In the genomic region with DNA sequence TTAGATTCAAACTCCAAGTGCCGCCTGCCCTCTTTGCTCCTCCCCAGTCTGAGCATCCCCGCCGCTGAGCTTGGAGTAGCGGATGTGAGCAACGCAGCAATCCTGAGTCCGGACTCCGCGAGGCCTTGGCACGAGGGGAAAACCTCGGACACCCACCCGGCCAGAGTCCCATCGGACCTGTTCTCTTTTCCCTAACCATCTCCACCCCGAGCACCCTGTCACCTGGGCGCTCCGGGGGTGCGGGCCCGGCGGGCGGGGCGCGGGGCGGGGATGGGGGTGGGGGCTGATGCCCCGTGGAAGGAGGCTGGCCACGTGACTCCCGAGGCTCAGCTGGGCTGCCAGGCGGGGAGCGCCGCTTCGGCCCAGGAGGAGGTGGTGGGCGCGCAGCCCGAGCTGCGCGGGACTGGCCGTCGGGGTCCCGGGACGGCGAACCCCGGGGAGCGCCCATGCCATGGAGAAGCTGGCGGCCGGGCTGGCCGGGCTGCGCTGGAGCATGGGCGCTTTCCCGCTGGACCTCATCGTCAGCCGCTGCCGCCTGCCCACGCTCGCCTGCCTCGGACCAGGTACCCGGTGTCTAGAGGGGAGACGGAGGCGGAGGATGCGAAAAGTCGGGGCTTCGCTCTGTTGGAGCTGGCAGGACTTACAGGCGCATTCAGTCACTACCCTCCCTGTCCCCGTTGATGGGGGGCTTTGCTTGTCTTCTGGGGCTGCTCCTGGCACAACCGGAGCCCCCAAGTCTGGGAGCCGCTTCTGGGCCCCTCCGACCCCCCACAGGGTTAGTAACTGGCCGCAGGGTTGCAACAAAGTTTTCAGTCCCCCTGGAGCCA, we compare ENCODE assay signal across 7 mouse cellular contexts. TPM values are rescaled to one million over a fixed set of nuclear protein-coding genes. Genes with fewer than 3 reads are reported as not detected.
A peak's percentile ranks its signal among the peaks of the same experiment; 100 is the strongest.
DNase-seq lines count a peak whose midpoint lies in the region; ATAC-seq and TF ChIP-seq lines count a peak whose summit lies in the region.

Gene Garem2 (plus strand): TSS at position 321 of the 827 bp plus-strand sequence.

- TF ChIP-seq CTCF in lung, adult 2 months (IDR thresholded peaks at IDR 0.05; ENCODE audit: insufficient read depth, low read length), result no peak

- H3K27ac ChIP-seq in heart, embryonic 15.5 days, result no peak within 1 kb of the TSS
- H3K27ac ChIP-seq in limb, embryonic 13.5 days, result no peak within 1 kb of the TSS
- H3K27ac ChIP-seq in neural tube, embryonic 11.5 days (ENCODE audit: low read depth, low read length), result 0 out of 2 replicates have a peak within 1 kb of the TSS, but pooled peaks have one; percentile 49

- H3K9ac ChIP-seq in heart, embryonic 15.5 days, result peak within 1 kb of the TSS; percentile 28; the same call in 1 of the 2 replicates
- H3K9ac ChIP-seq in limb, embryonic 13.5 days, result peak within 1 kb of the TSS; percentile 67
- H3K9ac ChIP-seq in neural tube, embryonic 11.5 days (ENCODE audit: low read length), result peak within 1 kb of the TSS; percentile 66

- DNase-seq in lung, adult 2 months, result peak; percentile 11
- DNase-seq in lung, postnatal 25 days (ENCODE audit: low spot score), result no peak
- peak; percentile 73 for DNase-seq in embryo, embryonic 11 days
- DNase-seq in neural tube, embryonic 11.5 days (ENCODE audit: low spot score), result peak; percentile 59
- DNase-seq in gastrocnemius, postnatal 25 days, result no peak

- no peaks in the 10 kb centered on the region; the same call in 1 of the 2 replicates for H3K4me1 ChIP-seq in lung, adult 2 months (ENCODE audit: control insufficient read depth, insufficient read depth, low read length)
- H3K4me1 ChIP-seq in heart, embryonic 15.5 days (replicated peaks), result peaks cover 16% of the 10 kb centered on the region
- H3K4me1 ChIP-seq in limb, embryonic 13.5 days, result peaks cover 29% of the 10 kb centered on the region
- peaks cover 28% of the 10 kb centered on the region for H3K4me1 ChIP-seq in neural tube, embryonic 11.5 days (ENCODE audit: control insufficient read depth, insufficient read depth, low read length)

- WGBS in lung, adult 2 months, result 2% methylated on average over 65 of the region's 65 CpGs
- 1% methylated on average over 65 of the region's 65 CpGs for whole genome bisulfite sequencing in heart, embryonic 15.5 days
- WGBS in limb, embryonic 13.5 days, result under 1% methylated on average over 65 of the region's 65 CpGs
- under 1% methylated on average over 55 of the region's 65 CpGs for WGBS in neural tube, embryonic 11.5 days

- no peak within 1 kb of the TSS for H3K4me3 ChIP-seq in lung, adult 2 months (replicated peaks; ENCODE audit: extremely low read depth, low read depth, low read length)
- peak within 1 kb of the TSS; percentile 55 for H3K4me3 ChIP-seq in heart, embryonic 15.5 days
- peak within 1 kb of the TSS; percentile 55 for H3K4me3 ChIP-seq in limb, embryonic 13.5 days
- H3K4me3 ChIP-seq in neural tube, embryonic 11.5 days (ENCODE audit: low read depth, low read length), result peak within 1 kb of the TSS; percentile 53

- no peak for TF ChIP-seq POLR2A in lung, adult 2 months (IDR thresholded peaks at IDR 0.05; ENCODE audit: borderline replicate concordance, extremely low read depth, low read depth, low read length)

- H3K36me3 ChIP-seq in heart, embryonic 15.5 days, result no peaks in the 10 kb centered on the region
- H3K36me3 ChIP-seq in limb, embryonic 13.5 days, result no peaks in the 10 kb centered on the region
- H3K36me3 ChIP-seq in neural tube, embryonic 11.5 days (ENCODE audit: control insufficient read depth, insufficient read depth, low read length), result no peaks in the 10 kb centered on the region

- no peak for ATAC-seq in heart, embryonic 15.5 days (replicated peaks; ENCODE audit: insufficient number of reproducible peaks, insufficient read depth, low FRiP score, low read depth)
- ATAC-seq in limb, embryonic 13.5 days (ENCODE audit: low FRiP score, low read depth), result peak; percentile 66
- ATAC-seq in neural tube, embryonic 11.5 days (ENCODE audit: insufficient read depth, low FRiP score, low TSS enrichment), result peak; percentile 48

- H3K9me3 ChIP-seq in heart, embryonic 15.5 days (replicated peaks), result no peaks in the 10 kb centered on the region
- no peaks in the 10 kb centered on the region for H3K9me3 ChIP-seq in limb, embryonic 13.5 days
- no peaks in the 10 kb centered on the region for H3K9me3 ChIP-seq in neural tube, embryonic 11.5 days (ENCODE audit: control insufficient read depth, low read length)

- peaks cover 78% of the 10 kb centered on the region for H3K27me3 ChIP-seq in heart, embryonic 15.5 days
- H3K27me3 ChIP-seq in limb, embryonic 13.5 days, result peaks cover 74% of the 10 kb centered on the region
- peaks cover 18% of the 10 kb centered on the region for H3K27me3 ChIP-seq in neural tube, embryonic 11.5 days (ENCODE audit: control insufficient read depth, insufficient read depth, low read length)

- H3K4me2 ChIP-seq in heart, embryonic 15.5 days, result peak within 1 kb of the TSS; percentile 92
- peak within 1 kb of the TSS; percentile 95 for H3K4me2 ChIP-seq in limb, embryonic 13.5 days (replicated peaks)
- H3K4me2 ChIP-seq in neural tube, embryonic 11.5 days (ENCODE audit: low read depth), result peak within 1 kb of the TSS; percentile 88

RNA-seq across cellular contexts. Expression of gene Garem2, which starts in this region (rescaled TPM):
- 0.09 and 0.15 TPM in 2 replicates for polyA plus RNA-seq in lung, adult 2 months (2012; rRNA removed)
- 0.18 and 0.25 TPM in 2 replicates for polyA plus RNA-seq in heart, embryonic 15.5 days (2015; fragmentation: Nextera tagmentation; extraction: Ambion mirVana)
- polyA plus RNA-seq in limb, embryonic 13.5 days (2015; fragmentation: Nextera tagmentation; extraction: Ambion mirVana), result 0.57 and 0.78 TPM in 2 replicates
- polyA plus RNA-seq in neural tube, embryonic 11.5 days (2014; fragmentation: Nextera tagmentation; extraction: Ambion mirVana), result 14.4 and 16.5 TPM in 2 replicates
- total RNA-seq in gastrocnemius, postnatal 25 days (2021), result not detected

Comparison
In these comparisons a context has a peak if more than half of its experiments do, and no peak if none do; other contexts are left out.
1. Peak in DNase-seq in lung, adult 2 months; RNA of the gene not detected or under 1 TPM.
2. Peak in ATAC-seq, H3K4me3 ChIP-seq, H3K9ac ChIP-seq and H3K4me2 ChIP-seq in limb, embryonic 13.5 days; RNA of the gene not detected or under 1 TPM.
3. DNase-seq: peak in embryo, embryonic 11 days (single experiment) and neural tube, embryonic 11.5 days (single experiment); none in lung, postnatal 25 days (single experiment) and gastrocnemius, postnatal 25 days (single experiment).
4. Peak in every context shown above with its lines, with median percentiles within 50 percentile points of each other: H3K4me2 ChIP-seq and H3K9ac ChIP-seq.